Mouse (Mus musculus) CH12.LX (cell line): ENCODE measurements around the gene Ubr4.

Experiments
- EP300 ChIP-seq: IDR thresholded peaks from 2 replicates; pipeline ENCODE4 v1.6.1; 2011; ENCODE audit warnings: low read length, improper control_type of control experiment
- ZNF384 ChIP-seq: IDR thresholded peaks from 2 replicates; pipeline ENCODE4 v1.6.1; 2012; ENCODE audit warnings: low read depth, low read length, improper control_type of control experiment, inconsistent platforms

GRCm38 (mm10) chr4:139479176-139479575 is 126.8 kb downstream of the Ubr4 start:
- TF ChIP-seq EP300 (no peak), ZNF384 (no peak)
